Mouse (Mus musculus): ENCODE results near the gene Atf6b. TPM values are rescaled to one million over a fixed set of nuclear protein-coding genes. Genes with fewer than 3 reads are reported as not detected.

The Atf6b gene
- polyA plus RNA-seq, 1 experiment from 2014 or later: 97.1 TPM

DNA sequence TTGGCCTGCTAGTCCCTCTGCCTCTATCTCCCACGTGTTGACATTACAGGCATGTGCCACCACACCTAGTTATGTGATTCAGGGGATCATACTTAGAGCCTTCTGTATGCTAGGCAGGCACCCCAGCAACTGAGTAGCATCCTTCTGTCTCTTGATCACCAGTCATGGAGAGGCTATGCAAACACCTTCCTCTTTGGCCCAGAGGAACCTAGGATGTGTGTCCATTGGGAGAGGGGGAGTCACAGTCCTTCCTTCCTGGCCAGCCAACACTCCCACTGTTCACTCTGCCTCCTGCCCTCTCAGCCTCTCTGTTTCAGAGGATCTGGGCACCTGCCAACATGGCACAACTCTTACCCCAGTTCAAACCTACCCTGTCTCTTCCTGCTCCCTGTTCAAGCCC is 16.6 kb downstream of the Atf6b start:
- Histone ChIP-seq H3K36me3 (ENCODE audit: control insufficient read depth, insufficient read depth, low read length) (no peaks in the 10 kb centered on the region), H3K4me2 (ENCODE audit: low read length) (no peak overlapping the region), H3K4me3 (replicated peaks; ENCODE audit: low read depth, low read length) (no peak overlapping the region), H3K4me1 (ENCODE audit: control insufficient read depth, insufficient read depth, low read length) (no peaks in the 10 kb centered on the region), H3K9ac (replicated peaks; ENCODE audit: low read length) (no peak overlapping the region), H3K27me3 (ENCODE audit: control insufficient read depth, insufficient read depth, low read length) (peaks cover 8% of the 10 kb centered on the region), H3K27ac (replicated peaks; ENCODE audit: low read depth, low read length) (no peak overlapping the region), H3K9me3 (ENCODE audit: control insufficient read depth, low read length) (no peaks in the 10 kb centered on the region)
- 56% methylated on average over 1 of the region's 1 CpGs for WGBS
- ATAC-seq (ENCODE audit: low FRiP score, low TSS enrichment) (no peak), DNase-seq (no peak)

DNA sequence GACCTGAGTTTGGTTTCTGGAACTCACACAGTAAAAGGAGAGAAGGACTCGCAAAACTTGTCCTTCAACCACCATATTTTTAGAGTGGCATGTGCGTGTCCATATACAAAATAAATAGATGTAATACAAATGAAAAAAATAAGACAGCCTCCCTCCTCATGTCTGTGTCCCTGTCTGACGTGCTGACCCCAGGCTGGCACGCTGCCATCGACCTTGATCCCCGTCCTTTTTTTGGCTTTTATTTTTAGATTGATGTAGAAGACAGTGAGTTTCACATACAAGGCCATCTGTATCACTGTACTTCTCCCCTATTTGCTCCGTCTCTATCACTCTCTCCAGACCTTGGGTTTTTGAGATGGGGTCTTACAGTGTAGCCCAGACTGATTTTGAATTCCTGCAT is 17.5 kb downstream of the Atf6b start:
- H3K36me3 ChIP-seq (ENCODE audit: control insufficient read depth, insufficient read depth, low read length): no peaks in the 10 kb centered on the region
- H3K27me3 ChIP-seq (ENCODE audit: control insufficient read depth, insufficient read depth, low read length): peaks cover 8% of the 10 kb centered on the region
- no peak overlapping the region for H3K27ac ChIP-seq (replicated peaks; ENCODE audit: low read depth, low read length)
- ATAC-seq (ENCODE audit: low FRiP score, low TSS enrichment) (no peak), DNase-seq (no peak)
- H3K9me3 ChIP-seq (ENCODE audit: control insufficient read depth, low read length): no peaks in the 10 kb centered on the region
- 78% methylated on average over 7 of the region's 7 CpGs for WGBS
- H3K9ac ChIP-seq (replicated peaks; ENCODE audit: low read length): no peak overlapping the region
- no peak overlapping the region for H3K4me3 ChIP-seq (replicated peaks; ENCODE audit: low read depth, low read length)
- no peak overlapping the region for H3K4me2 ChIP-seq (ENCODE audit: low read length)
- H3K4me1 ChIP-seq (ENCODE audit: control insufficient read depth, insufficient read depth, low read length): no peaks in the 10 kb centered on the region

DNA sequence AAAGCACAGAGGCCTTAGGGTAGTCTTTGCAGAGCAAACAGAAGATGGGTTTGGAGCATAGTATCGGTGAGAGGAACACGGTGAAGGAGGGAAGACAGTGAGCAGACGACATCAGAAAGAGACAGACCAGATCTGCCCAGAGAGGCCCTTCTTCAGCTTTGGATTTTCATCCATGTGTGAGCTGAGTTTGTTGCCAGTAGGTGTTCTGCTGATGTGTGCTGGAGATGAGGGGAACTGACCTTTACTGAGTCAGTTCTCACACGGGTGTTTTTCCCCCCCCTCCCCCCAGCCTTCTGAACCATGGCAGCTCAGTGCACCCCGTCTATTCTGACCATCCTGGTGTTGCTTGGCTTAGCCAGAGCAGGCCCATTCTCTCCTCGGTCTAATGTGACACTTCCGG is 23.3 kb downstream of the Atf6b start, which contains the start of gene Tnxb:
TSS of gene Tnxb (plus strand) at position 301 of the 400 bp plus-strand sequence.
- Histone ChIP-seq H3K4me1 (ENCODE audit: control insufficient read depth, insufficient read depth, low read length) (peaks cover 11% of the 10 kb centered on the region; the same call in 1 of the 2 replicates), H3K27ac (replicated peaks; ENCODE audit: low read depth, low read length) (no peak within 1 kb of the TSS), H3K4me2 (ENCODE audit: low read length) (peak within 1 kb of the TSS; percentile 62), H3K4me3 (replicated peaks; ENCODE audit: low read depth, low read length) (peak within 1 kb of the TSS; percentile 33), H3K36me3 (ENCODE audit: control insufficient read depth, insufficient read depth, low read length) (no peaks in the 10 kb centered on the region), H3K9ac (replicated peaks; ENCODE audit: low read length) (peak within 1 kb of the TSS; percentile 40), H3K27me3 (ENCODE audit: control insufficient read depth, insufficient read depth, low read length) (peaks cover 43% of the 10 kb centered on the region), H3K9me3 (ENCODE audit: control insufficient read depth, low read length) (no peaks in the 10 kb centered on the region)
- ATAC-seq (ENCODE audit: low FRiP score, low TSS enrichment): no peak
- no peak for DNase-seq
- WGBS: 63% methylated on average over 7 of the region's 7 CpGs

DNA sequence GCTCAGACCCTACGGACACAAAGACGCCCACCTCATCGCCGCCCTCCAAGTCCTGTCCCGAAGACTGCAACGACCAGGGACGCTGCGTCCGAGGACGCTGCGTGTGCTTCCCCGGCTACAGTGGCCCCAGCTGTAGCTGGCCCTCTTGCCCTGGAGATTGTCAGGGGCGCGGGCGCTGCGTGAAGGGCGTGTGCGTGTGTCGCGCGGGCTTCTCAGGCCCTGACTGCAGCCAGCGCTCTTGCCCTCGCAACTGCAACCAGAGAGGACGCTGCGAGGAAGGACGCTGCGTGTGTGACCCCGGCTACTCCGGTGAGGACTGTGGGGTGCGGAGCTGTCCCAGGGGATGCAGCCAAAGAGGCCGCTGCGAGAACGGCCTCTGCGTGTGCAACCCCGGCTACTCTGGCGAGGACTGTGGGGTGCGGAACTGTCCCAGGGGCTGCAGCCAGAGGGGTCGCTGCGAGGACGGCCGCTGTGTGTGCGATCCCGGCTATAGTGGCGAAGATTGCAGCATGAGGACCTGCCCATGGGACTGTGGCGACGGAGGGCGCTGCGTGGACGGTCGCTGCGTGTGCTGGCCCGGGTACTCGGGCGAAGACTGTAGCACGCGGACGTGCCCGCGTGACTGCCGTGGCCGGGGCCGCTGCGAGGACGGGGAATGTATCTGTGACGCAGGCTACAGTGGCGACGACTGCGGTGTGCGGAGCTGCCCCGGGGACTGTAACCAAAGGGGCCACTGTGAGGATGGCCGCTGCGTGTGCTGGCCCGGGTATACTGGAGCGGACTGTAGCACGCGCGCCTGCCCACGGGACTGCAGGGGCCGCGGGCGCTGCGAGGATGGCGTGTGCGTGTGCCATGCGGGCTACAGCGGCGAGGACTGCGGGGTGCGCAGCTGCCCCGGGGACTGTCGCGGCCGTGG is 24.5 kb downstream of the Atf6b start:
- Histone ChIP-seq H3K4me1 (ENCODE audit: control insufficient read depth, insufficient read depth, low read length) (peaks cover 11% of the 10 kb centered on the region; the same call in 1 of the 2 replicates), H3K9me3 (ENCODE audit: control insufficient read depth, low read length) (no peaks in the 10 kb centered on the region), H3K36me3 (ENCODE audit: control insufficient read depth, insufficient read depth, low read length) (no peaks in the 10 kb centered on the region), H3K4me3 (replicated peaks; ENCODE audit: low read depth, low read length) (peak overlapping the region; percentile 33), H3K4me2 (ENCODE audit: low read length) (peak overlapping the region; percentile 62), H3K27ac (replicated peaks; ENCODE audit: low read depth, low read length) (no peak overlapping the region), H3K9ac (replicated peaks; ENCODE audit: low read length) (peak overlapping the region; percentile 40), H3K27me3 (ENCODE audit: control insufficient read depth, insufficient read depth, low read length) (peaks cover 43% of the 10 kb centered on the region)
- WGBS: 9% methylated on average over 93 of the region's 93 CpGs
- peak; percentile 34; the same call in 1 of the 2 replicates for ATAC-seq (ENCODE audit: low FRiP score, low TSS enrichment)
- peak; percentile 35 for DNase-seq

DNA sequence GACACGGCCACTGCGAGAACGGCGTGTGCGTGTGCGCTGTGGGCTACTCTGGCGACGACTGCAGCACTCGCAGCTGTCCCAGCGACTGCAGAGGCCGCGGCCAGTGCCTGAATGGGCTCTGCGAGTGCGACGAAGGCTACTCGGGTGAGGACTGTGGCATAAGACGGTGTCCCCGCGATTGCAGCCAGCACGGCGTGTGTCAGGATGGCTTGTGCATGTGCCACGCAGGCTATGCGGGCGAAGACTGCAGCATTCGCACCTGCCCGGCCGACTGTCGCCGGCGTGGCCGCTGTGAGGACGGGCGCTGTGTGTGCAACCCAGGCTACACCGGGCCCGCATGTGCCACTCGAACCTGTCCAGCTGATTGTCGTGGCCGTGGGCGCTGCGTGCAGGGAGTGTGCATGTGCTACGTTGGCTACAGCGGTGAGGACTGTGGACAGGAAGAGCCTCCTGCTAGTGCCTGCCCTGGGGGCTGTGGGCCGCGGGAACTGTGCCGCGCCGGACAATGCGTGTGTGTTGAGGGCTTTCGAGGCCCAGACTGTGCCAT is 25.4 kb downstream of the Atf6b start:
- H3K36me3 ChIP-seq (ENCODE audit: control insufficient read depth, insufficient read depth, low read length): no peaks in the 10 kb centered on the region
- H3K4me2 ChIP-seq (ENCODE audit: low read length): peak overlapping the region; percentile 62
- peaks cover 11% of the 10 kb centered on the region; the same call in 1 of the 2 replicates for H3K4me1 ChIP-seq (ENCODE audit: control insufficient read depth, insufficient read depth, low read length)
- H3K27me3 ChIP-seq (ENCODE audit: control insufficient read depth, insufficient read depth, low read length): peaks cover 43% of the 10 kb centered on the region
- H3K9me3 ChIP-seq (ENCODE audit: control insufficient read depth, low read length): no peaks in the 10 kb centered on the region
- WGBS: 32% methylated on average over 49 of the region's 49 CpGs
- H3K27ac ChIP-seq (replicated peaks; ENCODE audit: low read depth, low read length): no peak overlapping the region
- H3K4me3 ChIP-seq (replicated peaks; ENCODE audit: low read depth, low read length): peak overlapping the region; percentile 33
- no peak for ATAC-seq (ENCODE audit: low FRiP score, low TSS enrichment)
- H3K9ac ChIP-seq (replicated peaks; ENCODE audit: low read length): peak overlapping the region; percentile 16; the same call in 1 of the 2 replicates
- DNase-seq: peak; percentile 29

DNA sequence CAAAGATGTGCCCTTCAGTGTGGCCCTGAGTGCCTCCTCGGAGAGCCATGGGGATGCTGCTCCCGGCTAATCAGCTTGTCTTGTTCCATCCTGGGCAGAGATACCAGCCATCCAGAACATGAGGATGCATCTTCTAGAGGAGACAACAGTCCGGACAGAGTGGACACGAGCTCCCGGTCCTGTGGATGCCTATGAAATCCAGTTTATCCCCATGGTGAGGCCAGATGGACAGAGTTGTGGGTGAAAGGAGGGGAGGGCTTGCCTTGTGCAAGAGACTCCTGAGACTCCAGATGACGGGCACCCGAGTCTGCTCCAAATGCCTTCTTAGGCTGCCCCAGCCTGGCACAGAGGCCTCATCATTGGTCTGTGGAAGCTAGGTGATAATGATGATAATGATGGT is 26.2 kb downstream of the Atf6b start:
- H3K4me2 ChIP-seq (ENCODE audit: low read length): no peak overlapping the region
- no peak overlapping the region for H3K4me3 ChIP-seq (replicated peaks; ENCODE audit: low read depth, low read length)
- no peaks in the 10 kb centered on the region for H3K9me3 ChIP-seq (ENCODE audit: control insufficient read depth, low read length)
- no peaks in the 10 kb centered on the region for H3K36me3 ChIP-seq (ENCODE audit: control insufficient read depth, insufficient read depth, low read length)
- peaks cover 11% of the 10 kb centered on the region; the same call in 1 of the 2 replicates for H3K4me1 ChIP-seq (ENCODE audit: control insufficient read depth, insufficient read depth, low read length)
- ATAC-seq (ENCODE audit: low FRiP score, low TSS enrichment) (no peak), DNase-seq (no peak)
- 88% methylated on average over 7 of the region's 7 CpGs for WGBS
- H3K27me3 ChIP-seq (ENCODE audit: control insufficient read depth, insufficient read depth, low read length): peaks cover 43% of the 10 kb centered on the region
- no peak overlapping the region for H3K27ac ChIP-seq (replicated peaks; ENCODE audit: low read depth, low read length)
- no peak overlapping the region for H3K9ac ChIP-seq (replicated peaks; ENCODE audit: low read length)

DNA sequence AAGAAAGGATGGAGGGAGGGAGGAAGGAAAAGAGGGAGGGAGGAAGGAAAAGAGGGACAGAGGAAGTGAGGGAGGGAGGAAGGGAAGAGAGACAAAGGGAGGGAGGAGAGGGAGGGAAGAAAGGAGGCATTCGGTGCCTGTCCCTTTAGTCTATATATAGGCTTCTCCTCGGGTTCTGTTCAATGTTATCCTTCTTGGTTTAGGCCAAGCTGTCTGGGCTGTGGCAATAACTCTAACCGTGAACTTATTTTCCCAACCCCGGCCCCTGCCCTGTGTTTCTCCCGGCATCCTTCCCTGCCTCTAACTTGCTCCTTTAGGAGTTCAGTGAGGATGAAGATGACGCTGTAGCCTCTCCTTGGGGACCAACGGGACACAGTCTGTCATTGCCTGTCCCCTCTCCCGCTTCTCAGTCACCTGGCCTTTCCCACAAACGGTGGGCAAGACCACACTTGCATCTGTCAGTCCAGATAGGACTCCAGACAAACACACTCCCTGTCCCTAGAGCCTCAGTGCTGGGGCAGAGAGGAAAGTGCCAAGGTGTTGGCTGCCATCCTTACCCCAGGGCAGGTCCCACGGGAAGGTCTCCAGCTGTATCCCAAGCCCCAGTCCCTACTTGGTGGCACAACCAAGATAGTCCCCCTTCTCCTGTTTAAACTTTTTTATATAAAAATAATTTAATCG is 27.7 kb downstream of the Atf6b start:
- Histone ChIP-seq H3K9me3 (ENCODE audit: control insufficient read depth, low read length) (no peaks in the 10 kb centered on the region), H3K4me3 (replicated peaks; ENCODE audit: low read depth, low read length) (no peak overlapping the region), H3K27me3 (ENCODE audit: control insufficient read depth, insufficient read depth, low read length) (peaks cover 42% of the 10 kb centered on the region), H3K4me1 (ENCODE audit: control insufficient read depth, insufficient read depth, low read length) (peaks cover 11% of the 10 kb centered on the region; the same call in 1 of the 2 replicates), H3K9ac (replicated peaks; ENCODE audit: low read length) (no peak overlapping the region), H3K4me2 (ENCODE audit: low read length) (no peak overlapping the region), H3K36me3 (ENCODE audit: control insufficient read depth, insufficient read depth, low read length) (no peaks in the 10 kb centered on the region), H3K27ac (replicated peaks; ENCODE audit: low read depth, low read length) (no peak overlapping the region)
- 72% methylated on average over 11 of the region's 11 CpGs for WGBS
- DNase-seq (no peak), ATAC-seq (ENCODE audit: low FRiP score, low TSS enrichment) (no peak)

DNA sequence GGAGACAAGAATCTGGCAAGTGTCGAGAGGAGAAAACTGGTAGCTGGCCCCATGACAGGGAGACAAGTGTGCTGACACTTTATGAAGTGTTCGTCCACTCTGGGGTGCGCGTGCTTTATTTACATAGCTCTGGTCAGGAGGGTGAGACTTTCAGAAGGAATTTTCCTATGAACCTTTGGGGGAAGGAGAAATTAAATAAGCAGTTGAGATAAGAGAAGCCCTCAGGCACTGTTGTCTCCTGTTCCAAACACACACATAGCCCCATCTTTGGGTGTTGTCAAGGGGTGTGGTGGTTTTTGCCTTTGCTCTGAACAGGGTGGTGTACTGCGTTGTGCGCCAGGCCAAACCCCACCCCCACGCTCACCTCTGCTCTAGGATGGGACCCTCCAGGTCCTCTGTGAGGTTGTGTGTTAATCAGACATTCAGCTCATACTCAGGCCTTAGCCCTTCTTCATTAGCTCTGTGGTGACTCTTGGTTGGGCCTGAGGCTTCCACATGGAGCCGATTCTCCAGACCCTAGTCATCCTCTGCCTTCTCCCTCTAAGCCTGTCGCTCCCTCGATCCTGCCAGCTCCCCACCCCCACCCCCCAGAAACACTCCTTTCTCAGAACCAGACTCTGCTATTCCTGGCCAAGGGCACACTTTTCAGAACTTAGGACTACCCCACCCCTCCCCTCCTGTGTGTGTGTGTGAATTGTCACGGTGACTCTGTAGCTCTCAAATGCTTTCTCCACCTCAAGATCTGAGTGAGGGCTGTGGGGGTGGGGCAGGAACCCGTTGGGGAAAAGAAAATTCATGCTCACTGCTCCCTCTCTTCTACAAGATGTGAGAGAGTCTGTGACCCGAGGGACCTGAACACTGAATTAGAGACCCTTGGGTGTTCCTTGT is 28.5 kb downstream of the Atf6b start:
- Histone ChIP-seq H3K9me3 (ENCODE audit: control insufficient read depth, low read length) (no peaks in the 10 kb centered on the region), H3K9ac (replicated peaks; ENCODE audit: low read length) (no peak overlapping the region)

More for the DNA sequence above, 28.5 kb downstream of the Atf6b start:
- Histone ChIP-seq H3K4me1 (ENCODE audit: control insufficient read depth, insufficient read depth, low read length) (peaks cover 11% of the 10 kb centered on the region; the same call in 1 of the 2 replicates), H3K4me2 (ENCODE audit: low read length) (no peak overlapping the region), H3K27me3 (ENCODE audit: control insufficient read depth, insufficient read depth, low read length) (peaks cover 34% of the 10 kb centered on the region), H3K4me3 (replicated peaks; ENCODE audit: low read depth, low read length) (no peak overlapping the region), H3K27ac (replicated peaks; ENCODE audit: low read depth, low read length) (no peak overlapping the region), H3K36me3 (ENCODE audit: control insufficient read depth, insufficient read depth, low read length) (no peaks in the 10 kb centered on the region)
- ATAC-seq (ENCODE audit: low FRiP score, low TSS enrichment) (no peak), DNase-seq (no peak)
- WGBS: 77% methylated on average over 13 of the region's 13 CpGs
